Mouse (Mus musculus): ENCODE measurements around the gene Zfp786. TPM values are rescaled to one million over a fixed set of nuclear protein-coding genes. Genes with fewer than 3 reads are reported as not detected.
A peak's percentile ranks its signal among the peaks of the same experiment; 100 is the strongest.

Gene Zfp786
- 0.69 TPM in 1 of 2 replicates, not detected in the other for total RNA-seq (2014; rRNA removed; ENCODE audit: low replicate concordance)
- 0.70 and 0.85 TPM in 2 replicates for polyA plus RNA-seq (2015; fragmentation: Nextera tagmentation; extraction: Ambion mirVana)

- peak; percentile 74 for DNase-seq (ENCODE audit: low spot score)
- H3K27me3 ChIP-seq (ENCODE audit: control insufficient read depth, insufficient read depth, low read length), result no peaks in the 10 kb centered on the region
- no peaks in the 10 kb centered on the region for H3K9me3 ChIP-seq (replicated peaks; ENCODE audit: control insufficient read depth, low read length)
- H3K4me3 ChIP-seq (ENCODE audit: low read depth, low read length), result peak within 1 kb of the TSS; percentile 98
- ATAC-seq (ENCODE audit: insufficient read depth, low read depth), result peak; percentile 89
- 1% methylated on average over 64 of the region's 64 CpGs for WGBS
- H3K27ac ChIP-seq (ENCODE audit: low read depth), result peak within 1 kb of the TSS; percentile 67
- TF ChIP-seq EP300 (IDR thresholded peaks at IDR 0.05; ENCODE audit: low read depth), result no peak
- TF ChIP-seq CTCF (IDR thresholded peaks at IDR 0.05; ENCODE audit: low read depth), result peak; percentile 93
- H3K4me1 ChIP-seq (ENCODE audit: control insufficient read depth, insufficient read depth), result no peaks in the 10 kb centered on the region
- H3K9ac ChIP-seq (replicated peaks; ENCODE audit: low read depth, low read length), result peak within 1 kb of the TSS; percentile 86
- peak within 1 kb of the TSS; percentile 90 for H3K4me2 ChIP-seq (ENCODE audit: low read depth, low read length)
- H3K36me3 ChIP-seq (replicated peaks; ENCODE audit: control insufficient read depth, insufficient read depth, low read length), result no peaks in the 10 kb centered on the region
Measured at GRCm38 (mm10) chr6:47830104-47831078, at the start of gene Zfp786. Zfp786 (minus strand) TSS chr6:47830867.

- Histone ChIP-seq H3K27ac (ENCODE audit: low read depth) (no peak overlapping the region), H3K27me3 (ENCODE audit: control insufficient read depth, insufficient read depth, low read length) (no peaks in the 10 kb centered on the region), H3K9ac (replicated peaks; ENCODE audit: low read depth, low read length) (no peak overlapping the region), H3K36me3 (replicated peaks; ENCODE audit: control insufficient read depth, insufficient read depth, low read length) (peaks cover 46% of the 10 kb centered on the region), H3K4me1 (ENCODE audit: control insufficient read depth, insufficient read depth) (peaks cover 13% of the 10 kb centered on the region), H3K4me3 (ENCODE audit: low read depth, low read length) (no peak overlapping the region), H3K9me3 (replicated peaks; ENCODE audit: control insufficient read depth, low read length) (no peaks in the 10 kb centered on the region), H3K4me2 (ENCODE audit: low read depth, low read length) (no peak overlapping the region)
- 98% methylated on average over 10 of the region's 10 CpGs for WGBS
- ATAC-seq (ENCODE audit: insufficient read depth, low read depth), result no peak
- no peak for DNase-seq (ENCODE audit: low spot score)
- TF ChIP-seq EP300 (IDR thresholded peaks at IDR 0.05; ENCODE audit: low read depth), result no peak
- TF ChIP-seq CTCF (IDR thresholded peaks at IDR 0.05; ENCODE audit: low read depth), result no peak
Measured at GRCm38 (mm10) chr6:47880166-47880565, 49.5 kb upstream of the Zfp786 start.

- Histone ChIP-seq H3K4me1 (ENCODE audit: control insufficient read depth, insufficient read depth) (peaks cover 13% of the 10 kb centered on the region), H3K4me3 (ENCODE audit: low read depth, low read length) (no peak overlapping the region), H3K9ac (replicated peaks; ENCODE audit: low read depth, low read length) (0 out of 2 replicates have a peak overlapping the region, but pooled peaks have one; percentile 5), H3K9me3 (replicated peaks; ENCODE audit: control insufficient read depth, low read length) (no peaks in the 10 kb centered on the region), H3K27me3 (ENCODE audit: control insufficient read depth, insufficient read depth, low read length) (no peaks in the 10 kb centered on the region), H3K4me2 (ENCODE audit: low read depth, low read length) (peak overlapping the region; percentile 82), H3K27ac (ENCODE audit: low read depth) (no peak overlapping the region), H3K36me3 (replicated peaks; ENCODE audit: control insufficient read depth, insufficient read depth, low read length) (peaks cover 42% of the 10 kb centered on the region)
- WGBS, result 44% methylated on average over 4 of the region's 4 CpGs
- no peak for TF ChIP-seq EP300 (IDR thresholded peaks at IDR 0.05; ENCODE audit: low read depth)
- DNase-seq (ENCODE audit: low spot score), result no peak
- ATAC-seq (ENCODE audit: insufficient read depth, low read depth), result no peak
Measured at GRCm38 (mm10) chr6:47879049-47879716, 48.5 kb upstream of the Zfp786 start.

GRCm38 (mm10) chr6:47878593-47878992, 47.9 kb upstream of the Zfp786 start:
- WGBS, result 49% methylated on average over 3 of the region's 3 CpGs
- TF ChIP-seq CTCF (IDR thresholded peaks at IDR 0.05; ENCODE audit: low read depth), result no peak
- no peak for TF ChIP-seq EP300 (IDR thresholded peaks at IDR 0.05; ENCODE audit: low read depth)
- H3K27me3 ChIP-seq (ENCODE audit: control insufficient read depth, insufficient read depth, low read length), result no peaks in the 10 kb centered on the region
- H3K9me3 ChIP-seq (replicated peaks; ENCODE audit: control insufficient read depth, low read length), result no peaks in the 10 kb centered on the region
- ATAC-seq (ENCODE audit: insufficient read depth, low read depth) (no peak), DNase-seq (ENCODE audit: low spot score) (no peak)
- H3K4me1 ChIP-seq (ENCODE audit: control insufficient read depth, insufficient read depth), result peaks cover 13% of the 10 kb centered on the region
- H3K4me2 ChIP-seq (ENCODE audit: low read depth, low read length), result peak overlapping the region; percentile 82
- peak overlapping the region; percentile 85 for H3K9ac ChIP-seq (replicated peaks; ENCODE audit: low read depth, low read length)
- H3K4me3 ChIP-seq (ENCODE audit: low read depth, low read length), result peak overlapping the region; percentile 96
- H3K27ac ChIP-seq (ENCODE audit: low read depth), result 0 out of 2 replicates have a peak overlapping the region, but pooled peaks have one; percentile 95
- peaks cover 36% of the 10 kb centered on the region for H3K36me3 ChIP-seq (replicated peaks; ENCODE audit: control insufficient read depth, insufficient read depth, low read length)

- no peak for DNase-seq (ENCODE audit: low spot score)
- Histone ChIP-seq H3K4me2 (ENCODE audit: low read depth, low read length) (peak overlapping the region; percentile 82), H3K4me1 (ENCODE audit: control insufficient read depth, insufficient read depth) (peaks cover 13% of the 10 kb centered on the region), H3K4me3 (ENCODE audit: low read depth, low read length) (peak overlapping the region; percentile 96), H3K27me3 (ENCODE audit: control insufficient read depth, insufficient read depth, low read length) (no peaks in the 10 kb centered on the region), H3K9ac (replicated peaks; ENCODE audit: low read depth, low read length) (peak overlapping the region; percentile 85), H3K27ac (ENCODE audit: low read depth) (peak overlapping the region; percentile 95), H3K36me3 (replicated peaks; ENCODE audit: control insufficient read depth, insufficient read depth, low read length) (peaks cover 32% of the 10 kb centered on the region), H3K9me3 (replicated peaks; ENCODE audit: control insufficient read depth, low read length) (no peaks in the 10 kb centered on the region)
- no peak for TF ChIP-seq CTCF (IDR thresholded peaks at IDR 0.05; ENCODE audit: low read depth)
- no peak for TF ChIP-seq EP300 (IDR thresholded peaks at IDR 0.05; ENCODE audit: low read depth)
- WGBS, result 3% methylated on average over 11 of the region's 11 CpGs
- no peak for ATAC-seq (ENCODE audit: insufficient read depth, low read depth)
Measured at GRCm38 (mm10) chr6:47878133-47878514, 47.5 kb upstream of the Zfp786 start.
